Mouse (Mus musculus): ENCODE data around the gene Galntl5.

The Galntl5 gene

GRCm38 (mm10) chr5:25261452-25261851 lies 80.2 kb downstream of the Galntl5 start:
- ChIA-PET CTCF (interaction anchor here in 1 of 4 experiments (0.5 kb wide), 1 partner anchor 175 kb away, joined by 4 read pairs; no protein-coding TSS in a partner anchor), POLR2A (interaction anchor here in 2 of 4 experiments (0.6 to 1.6 kb wide), 4 partner anchors 11 to 358 kb away, joined by 3 to 6 read pairs (median 3); no protein-coding TSS in a partner anchor)

GRCm38 (mm10) chr5:25262266-25262665 lies 81.0 kb downstream of the Galntl5 start:
- ChIA-PET POLR2A (interaction anchor here in 3 of 4 experiments (0.8 to 1.6 kb wide), 4 partner anchors 12 to 15 kb away, joined by 3 to 6 read pairs (median 3); no protein-coding TSS in a partner anchor), CTCF (no interaction called here)

DNA sequence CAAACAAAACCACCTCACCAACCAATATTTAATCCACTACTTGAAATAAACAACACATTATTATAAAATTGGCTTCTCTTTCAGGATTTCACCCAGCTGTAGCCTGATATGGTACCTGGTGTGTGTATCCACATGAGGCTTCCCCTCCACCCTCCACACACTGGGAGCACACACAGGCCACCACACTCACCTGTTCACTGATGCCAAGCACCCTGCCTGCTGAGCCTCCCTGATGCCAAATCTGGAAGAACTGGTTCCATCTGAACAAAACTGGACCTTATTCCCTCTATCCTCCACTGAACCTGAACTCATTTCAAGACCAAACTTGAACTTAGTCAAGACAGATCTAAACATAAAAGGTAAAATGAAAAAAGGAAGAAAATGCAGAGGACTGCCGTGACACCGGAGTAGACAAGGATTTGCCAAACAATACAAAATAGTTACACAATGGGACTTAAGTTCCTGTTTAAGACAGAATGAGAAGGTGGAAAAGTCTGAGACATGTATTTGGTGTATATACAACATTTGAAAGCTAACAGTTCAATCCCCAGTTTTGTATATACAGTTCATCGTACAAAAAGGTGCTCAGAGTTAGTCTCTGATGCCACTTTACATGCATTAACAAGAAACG lies 87.1 kb downstream of the Galntl5 start:
- CTCF ChIA-PET, result interaction anchor here in 1 of 4 experiments (1.4 kb wide), 1 partner anchor 152 kb away, joined by 4 read pairs; no protein-coding TSS in a partner anchor
- POLR2A ChIA-PET, result no interaction called here
